Mouse (Mus musculus) MEL (cell line): ENCODE results near the gene Rbm47.

ENCODE experiments used
- CTCF ChIP-seq, 3 experiments: IDR thresholded peaks in 2 of 3; conservative IDR thresholded peaks in 1 of 3; 2 replicates each; pipeline ENCODE4 v1.5.1; 2011 to 2012; ENCODE audit warnings: low read length in 3 of 3, low read depth in 2 of 3, mild to moderate bottlenecking in 2 of 3, improper control_type of control experiment in 1 of 3, inconsistent platforms in 1 of 3, mixed read lengths in 1 of 3, moderate library complexity in 1 of 3; ENCODE audit not compliant: control insufficient read depth in 1 of 3, insufficient read depth in 1 of 3, poor library complexity in 1 of 3, severe bottlenecking in 1 of 3
- ELF1 ChIP-seq: IDR thresholded peaks from 2 replicates; pipeline ENCODE4 v1.6.1; 2014; ENCODE audit warnings: low read depth, mild to moderate bottlenecking, inconsistent platforms, low read length, improper control_type of control experiment, moderate library complexity
- EP300 ChIP-seq, 2 experiments: IDR thresholded peaks; 2 replicates each; pipeline ENCODE4 v1.6.1; 2011; ENCODE audit warnings: improper control_type of control experiment in 2 of 2, low read length in 2 of 2, low read depth in 1 of 2, mild to moderate bottlenecking in 1 of 2
- ETS1 ChIP-seq: IDR thresholded peaks from 2 replicates; pipeline ENCODE4 v1.6.1; 2012; ENCODE audit warnings: low read depth, mild to moderate bottlenecking, inconsistent platforms, low read length, improper control_type of control experiment, moderate library complexity
- GATA1 ChIP-seq: IDR thresholded peaks from 2 replicates; pipeline ENCODE4 v1.6.1; 2011; ENCODE audit warnings: low read depth, low read length, improper control_type of control experiment
- MYC ChIP-seq: IDR thresholded peaks from 2 replicates; pipeline ENCODE4 v1.6.1; 2011; ENCODE audit warnings: low read depth, mild to moderate bottlenecking, low read length, improper control_type of control experiment, moderate library complexity
- POLR2AphosphoS5 ChIP-seq: IDR thresholded peaks from 2 replicates; pipeline ENCODE4 v1.6.1; 2012; ENCODE audit warnings: low read depth, borderline replicate concordance, mild to moderate bottlenecking, inconsistent platforms, low read length, moderate library complexity, mixed read lengths
- UBTF ChIP-seq: IDR thresholded peaks from 2 replicates; pipeline ENCODE4 v1.6.1; 2012; ENCODE audit warnings: low read depth, mild to moderate bottlenecking, inconsistent platforms, low read length, improper control_type of control experiment, moderate library complexity, borderline replicate concordance; ENCODE audit not compliant: insufficient read depth
- USF1 ChIP-seq: IDR thresholded peaks from 2 replicates; pipeline ENCODE4 v1.6.1; 2014; ENCODE audit warnings: low read depth, mild to moderate bottlenecking, inconsistent platforms, low read length, improper control_type of control experiment, moderate library complexity
- ZC3H11A ChIP-seq: IDR thresholded peaks from 2 replicates; pipeline ENCODE4 v1.6.1; 2012; ENCODE audit warnings: low read depth, mild to moderate bottlenecking, inconsistent platforms, low read length, improper control_type of control experiment
- ZMIZ1 ChIP-seq: IDR thresholded peaks from 2 replicates; pipeline ENCODE4 v1.6.1; 2012; ENCODE audit warnings: low read depth, mild to moderate bottlenecking, inconsistent platforms, low read length, improper control_type of control experiment, moderate library complexity

DNA sequence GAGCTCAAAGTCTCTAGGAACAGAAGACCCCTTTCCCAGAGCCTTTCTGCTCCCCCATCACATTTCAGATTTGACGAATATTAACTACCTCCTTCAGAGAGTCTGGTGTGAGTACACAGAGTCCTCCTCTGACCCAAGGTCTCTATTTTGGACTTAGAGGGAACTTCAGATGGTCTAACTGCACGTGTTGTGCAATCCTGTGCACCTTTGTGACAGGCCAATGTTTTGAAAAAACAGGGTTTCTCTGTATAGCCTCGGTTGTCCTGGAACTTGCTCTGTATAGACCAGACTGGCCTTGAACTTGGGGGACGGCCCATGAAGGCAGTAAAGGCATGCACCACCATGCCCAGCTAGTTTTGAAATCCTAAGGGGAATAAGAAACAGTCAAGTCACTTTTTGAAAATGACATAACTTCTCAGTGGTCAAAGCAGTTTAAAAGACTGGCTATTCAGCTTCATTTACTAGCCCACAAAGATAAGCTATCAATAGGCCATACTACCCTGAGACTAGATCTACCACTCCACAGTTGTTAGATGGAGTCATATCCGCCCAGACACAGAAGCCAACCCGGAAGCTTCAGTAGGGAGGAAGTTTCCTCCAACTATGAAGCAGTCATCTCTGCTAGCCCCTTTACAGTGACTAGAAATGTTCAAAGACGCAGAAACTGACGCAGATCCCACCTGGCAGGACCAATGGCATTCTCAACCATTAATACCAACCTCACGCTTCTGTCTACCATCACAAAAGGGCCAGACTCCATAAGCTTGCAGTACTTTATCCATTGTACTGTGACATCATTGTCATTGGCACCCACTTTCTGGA is 93.3 kb downstream of the Rbm47 start:
- TF ChIP-seq GATA1, result no peak
- TF ChIP-seq ETS1, result no peak
- no peak for TF ChIP-seq MYC
- TF ChIP-seq CTCF (IDR thresholded peaks at IDR 0.05 in 2 of 3, conservative IDR thresholded peaks at IDR 0.05 in 1 of 3; ENCODE audit: control insufficient read depth in 1 of 3, insufficient read depth in 1 of 3, low read depth in 2 of 3, low read length in 3 of 3, poor library complexity in 1 of 3, severe bottlenecking in 1 of 3), result no peak
- TF ChIP-seq ZC3H11A, result no peak
- no peak for TF ChIP-seq ELF1
- no peak for TF ChIP-seq POLR2AphosphoS5
- no peak for TF ChIP-seq EP300 (IDR thresholded peaks at IDR 0.05; ENCODE audit: low read depth in 1 of 2, low read length in 2 of 2)
- TF ChIP-seq USF1, result no peak
- no peak for TF ChIP-seq ZMIZ1
- TF ChIP-seq UBTF, result no peak
